Mouse (Mus musculus) liver, embryonic 16.5 days (tissue): Measurements from ENCODE around the gene Ly6g. TPM values are rescaled to one million over a fixed set of nuclear protein-coding genes. Genes with fewer than 3 reads are reported as not detected.

Source experiments
- polyA plus RNA-seq: library from polyadenylated mRNA; unstranded; fragments of >200 nt; fragmentation: Nextera tagmentation; extraction: Ambion mirVana; gene quantifications from 2 replicates; pipeline ENCODE4 v1.2.1, GENCODE M21; 2015

The Ly6g gene
- polyA plus RNA-seq, 1 experiment from 2014 or later = 3.8 TPM

Other genes starting within 250 kb of the Ly6g start
- 0.11 TPM in 1 of 2 replicates, not detected in the other for gene Ly6i, start 171.8 kb upstream of the Ly6g start, polyA plus RNA-seq
- gene Ly6a, start 157.2 kb upstream of the Ly6g start, polyA plus RNA-seq = 2.7 and 3.1 TPM in 2 replicates
- gene Ly6c1, start 106.4 kb upstream of the Ly6g start, polyA plus RNA-seq = 0.23 and 0.78 TPM in 2 replicates
- gene Ly6c2, start 43.3 kb upstream of the Ly6g start, polyA plus RNA-seq = 53.7 and 63.2 TPM in 2 replicates
- gene BC025446, start 61.1 kb downstream of the Ly6g start, polyA plus RNA-seq = 4.2 and 5.2 TPM in 2 replicates
- gene Ly6f, start 113.2 kb downstream of the Ly6g start, polyA plus RNA-seq = not detected in 2 replicates